Mouse (Mus musculus) liver, embryonic 14.5 days (tissue): Measurements from ENCODE around the gene Cntnap2. TPM values are rescaled to one million over a fixed set of nuclear protein-coding genes. Genes with fewer than 3 reads are reported as not detected.

Source experiments
- ATAC-seq: fragments of 200-750 bp; cut with Nextera tagmentation; 2 replicates; pipeline ENCODE4 v1.8.0; 2017; ENCODE audit warnings: moderate number of reproducible peaks, mild to moderate bottlenecking, moderate library complexity; ENCODE audit not compliant: insufficient read depth
- DNase-seq, 3 experiments: peaks; one replicate each; pipeline ENCODE4 v3.0.0-alpha.2; 2012 to 2013; ENCODE audit warnings: low read depth in 3 of 3, low spot score in 3 of 3
- H3K27ac ChIP-seq: fragments of 300-500 bp; sonication (generic); 2 replicates; pipeline ENCODE4 v1.5.1; 2014; ENCODE audit warnings: moderate library complexity, mild to moderate bottlenecking, control low read depth, inconsistent platforms
- H3K27me3 ChIP-seq: fragments of 300-500 bp; sonication (generic); 2 replicates; pipeline ENCODE4 v1.6.1; 2014; ENCODE audit warnings: mild to moderate bottlenecking, low read length, moderate library complexity; ENCODE audit not compliant: control insufficient read depth, insufficient read depth
- H3K36me3 ChIP-seq: fragments of 300-500 bp; sonication (generic); replicated peaks from 2 replicates; pipeline ENCODE4 v1.6.1; 2014; ENCODE audit warnings: low read depth; ENCODE audit not compliant: control insufficient read depth, insufficient read depth
- H3K4me1 ChIP-seq, 2 experiments: fragments of 200-500 bp in 1 of 2; fragments of 300-500 bp in 1 of 2; sonication (generic) in 1 of 2; replicated peaks; 2 replicates each; pipeline ENCODE4 v1.6.1; 2012 to 2014; ENCODE audit warnings: antibody characterized with exemption in 1 of 2, inconsistent platforms in 1 of 2, low read length in 1 of 2; ENCODE audit not compliant: control insufficient read depth in 2 of 2, insufficient read depth in 2 of 2
- H3K4me2 ChIP-seq: fragments of 300-500 bp; sonication (generic); 2 replicates; pipeline ENCODE4 v1.6.1; 2014; ENCODE audit warnings: low read depth, mild to moderate bottlenecking, control low read depth, moderate library complexity
- H3K4me3 ChIP-seq, 2 experiments: fragments of 200-500 bp in 1 of 2; fragments of 300-500 bp in 1 of 2; sonication (generic) in 1 of 2; 2 replicates each; pipeline ENCODE4 v1.5.1; 2012 to 2014; ENCODE audit warnings: low read depth in 2 of 2, low read length in 2 of 2, mild to moderate bottlenecking in 2 of 2, control low read depth in 1 of 2, inconsistent platforms in 1 of 2, moderate library complexity in 1 of 2; ENCODE audit not compliant: insufficient read depth in 1 of 2
- H3K9ac ChIP-seq: fragments of 300-500 bp; sonication (generic); replicated peaks from 2 replicates; pipeline ENCODE4 v1.6.1; 2014; ENCODE audit warnings: mild to moderate bottlenecking, control low read depth, moderate library complexity
- H3K9me3 ChIP-seq: fragments of 300-500 bp; sonication (generic); 2 replicates; pipeline ENCODE4 v1.6.1; 2016; ENCODE audit warnings: low read length, mixed read lengths; ENCODE audit not compliant: control insufficient read depth
- CTCF ChIP-seq: IDR thresholded peaks from 2 replicates; pipeline ENCODE4 v1.5.1; 2016; ENCODE audit warnings: antibody characterized with exemption, low read depth, control low read depth
- EP300 ChIP-seq: IDR thresholded peaks from 2 replicates; pipeline ENCODE4 v1.6.1; 2016; ENCODE audit warnings: antibody characterized with exemption, low read depth
- WGBS: fragments of 180-500 bp; shearing (Covaris S2); extraction: QIAGEN DNeasy Blood & Tissue Kit; methylation state at CpG from one replicate; pipeline ENCODE4 v1.1.7; 2014; ENCODE audit not compliant: insufficient replicate concordance; 5-methylcytosine and 5-hydroxymethylcytosine counted together
- polyA plus RNA-seq, 2 experiments: library from polyadenylated mRNA; depleted of rRNA in 1 of 2; stranded (reverse) in 1 of 2; unstranded in 1 of 2; fragments of >200 nt; fragmentation: Nextera tagmentation in 1 of 2; extraction: Ambion mirVana in 1 of 2; gene quantifications; 2 replicates each; pipeline versions ENCODE4 v1.2.1 to v1.2.3; 2012 to 2014

The Cntnap2 gene
- polyA plus RNA-seq, 2 experiments, result 0.38 to 0.39 TPM

DNA sequence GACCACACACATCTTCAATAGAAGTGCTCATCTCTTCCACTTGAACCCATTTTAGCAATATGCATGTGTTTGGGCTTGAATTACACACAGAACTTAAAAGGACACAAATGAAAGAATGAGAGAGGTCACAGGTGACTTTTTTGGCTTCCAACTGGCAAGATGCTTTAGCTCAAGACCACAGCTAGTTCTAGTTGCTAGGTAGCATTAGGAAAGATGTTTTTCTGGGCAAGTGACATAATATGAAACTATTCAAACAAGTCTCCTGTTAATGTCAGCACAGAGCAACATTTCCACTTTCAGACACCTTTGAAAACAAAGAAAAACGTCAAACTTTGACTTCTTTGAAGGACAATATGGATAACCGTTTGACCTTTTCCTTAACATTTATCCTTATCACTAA lies 1657.4 kb downstream of the Cntnap2 start:
- Histone ChIP-seq H3K27me3 (no peaks in the 10 kb centered on the region), H3K27ac (no peak overlapping the region), H3K9me3 (no peaks in the 10 kb centered on the region), H3K4me3 (no peak overlapping the region), H3K4me1 (no peaks in the 10 kb centered on the region), H3K4me2 (no peak overlapping the region), H3K36me3 (no peaks in the 10 kb centered on the region), H3K9ac (no peak overlapping the region)
- DNase-seq (no peak), ATAC-seq (no peak)
- TF ChIP-seq EP300 (no peak), CTCF (no peak)
- 34% methylated on average over 2 of the region's 2 CpGs for WGBS

DNA sequence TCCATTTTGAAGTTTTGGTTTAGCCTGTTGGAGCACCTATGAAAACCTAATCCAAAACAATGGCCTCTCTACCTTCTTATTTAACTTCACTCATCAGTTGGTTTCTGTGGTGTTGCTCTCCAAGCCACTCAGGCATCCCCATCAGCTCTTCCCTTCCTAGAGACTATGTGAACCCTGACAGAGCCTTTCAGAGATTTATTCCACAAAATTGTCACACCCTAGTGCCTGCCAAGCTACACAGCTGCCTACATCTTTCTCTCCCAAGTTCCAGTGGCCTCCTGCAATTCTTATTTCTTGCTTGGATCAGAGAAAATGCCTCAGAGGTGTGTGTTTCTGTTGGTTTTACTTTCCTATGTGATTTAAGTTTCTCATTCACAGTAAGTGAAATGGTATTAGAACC lies 1674.6 kb downstream of the Cntnap2 start:
- TF ChIP-seq CTCF (no peak), EP300 (no peak)
- ATAC-seq, result no peak
- H3K4me3 ChIP-seq, result no peak overlapping the region
- no peak overlapping the region for H3K4me2 ChIP-seq
- no peaks in the 10 kb centered on the region for H3K27me3 ChIP-seq
- H3K9me3 ChIP-seq, result no peaks in the 10 kb centered on the region
- H3K27ac ChIP-seq, result no peak overlapping the region
- no peak overlapping the region for H3K9ac ChIP-seq
- no peaks in the 10 kb centered on the region for H3K36me3 ChIP-seq
- H3K4me1 ChIP-seq, result no peaks in the 10 kb centered on the region
- no peak for DNase-seq

DNA sequence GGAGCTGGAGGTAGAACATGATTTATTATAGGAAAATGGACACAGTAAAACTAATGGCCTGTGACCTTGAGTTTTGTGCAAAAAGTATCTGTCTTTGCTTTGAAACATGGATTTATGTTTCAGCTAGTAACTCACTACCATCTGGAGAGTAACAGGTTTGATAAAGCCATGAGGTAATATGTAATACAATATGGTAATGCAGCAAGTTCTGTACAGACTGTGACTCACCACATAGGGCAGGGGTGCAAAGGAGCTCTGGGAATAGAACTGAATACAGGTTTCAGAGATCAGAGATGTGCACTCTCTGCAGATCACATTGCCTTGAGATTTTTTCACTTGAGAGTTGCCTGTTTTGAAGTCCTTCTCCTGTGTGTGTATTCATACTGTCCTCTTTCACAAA lies 1689.3 kb downstream of the Cntnap2 start:
- no peaks in the 10 kb centered on the region for H3K4me1 ChIP-seq
- no peak overlapping the region for H3K9ac ChIP-seq
- no peak overlapping the region for H3K27ac ChIP-seq
- no peak overlapping the region for H3K4me3 ChIP-seq
- H3K27me3 ChIP-seq, result no peaks in the 10 kb centered on the region
- no peak for TF ChIP-seq CTCF
- TF ChIP-seq EP300, result no peak
- no peak overlapping the region for H3K4me2 ChIP-seq
- no peaks in the 10 kb centered on the region for H3K9me3 ChIP-seq
- DNase-seq (no peak), ATAC-seq (no peak)
- no peaks in the 10 kb centered on the region for H3K36me3 ChIP-seq

DNA sequence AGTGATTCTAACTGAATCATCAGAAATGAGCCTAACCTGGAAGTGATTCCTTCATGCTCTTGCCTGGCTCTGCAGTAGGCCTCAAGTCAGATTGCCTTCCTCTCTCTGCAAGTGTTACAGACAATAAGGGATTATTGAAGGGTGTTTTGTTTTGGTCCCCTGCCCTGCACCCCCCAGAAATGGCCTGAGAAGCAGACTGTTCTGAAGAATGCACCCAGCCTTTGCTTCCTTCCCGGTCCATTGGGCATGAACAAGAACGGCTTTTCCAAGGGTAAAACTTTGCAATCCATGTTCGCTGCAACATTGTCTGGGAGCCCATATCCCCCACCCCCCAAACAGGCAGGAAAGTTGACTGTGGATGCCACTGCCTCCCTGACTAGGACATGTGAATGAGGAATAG lies 1704.3 kb downstream of the Cntnap2 start:
- WGBS, result 63% methylated on average over 3 of the region's 3 CpGs
- no peak overlapping the region for H3K4me2 ChIP-seq
- no peak overlapping the region for H3K9ac ChIP-seq
- TF ChIP-seq CTCF, result no peak
- ATAC-seq, result no peak
- DNase-seq, result no peak
- H3K36me3 ChIP-seq, result no peaks in the 10 kb centered on the region
- no peaks in the 10 kb centered on the region for H3K9me3 ChIP-seq
- no peaks in the 10 kb centered on the region for H3K27me3 ChIP-seq
- no peaks in the 10 kb centered on the region for H3K4me1 ChIP-seq
- no peak overlapping the region for H3K4me3 ChIP-seq
- no peak overlapping the region for H3K27ac ChIP-seq

DNA sequence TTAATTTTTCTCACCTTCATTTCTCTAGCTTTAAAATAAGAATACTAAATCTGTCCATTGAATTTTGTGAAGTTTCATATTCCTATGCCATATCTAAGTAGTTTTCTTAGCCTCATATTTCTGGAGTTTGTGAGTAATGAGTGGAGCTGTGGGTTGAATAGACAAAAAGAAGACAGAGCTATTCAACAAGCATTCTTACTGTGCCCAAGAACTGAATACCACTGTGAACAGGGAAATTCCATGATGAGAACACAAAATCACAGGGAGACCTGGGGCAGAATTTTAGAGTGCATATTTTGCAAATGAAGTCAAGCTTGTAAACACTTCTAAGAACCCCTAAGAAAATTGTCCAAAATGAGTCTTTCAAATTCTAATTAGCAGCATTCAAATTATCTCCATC lies 1715.4 kb downstream of the Cntnap2 start:
- TF ChIP-seq EP300 (no peak), CTCF (no peak)
- DNase-seq (no peak), ATAC-seq (no peak)
- H3K4me1 ChIP-seq, result no peaks in the 10 kb centered on the region
- H3K9ac ChIP-seq, result no peak overlapping the region
- H3K4me2 ChIP-seq, result no peak overlapping the region
- no peak overlapping the region for H3K4me3 ChIP-seq
- H3K27me3 ChIP-seq, result no peaks in the 10 kb centered on the region
- H3K36me3 ChIP-seq, result no peaks in the 10 kb centered on the region
- no peaks in the 10 kb centered on the region for H3K9me3 ChIP-seq
- H3K27ac ChIP-seq, result no peak overlapping the region
